8 mouse cellular contexts compared by ENCODE assay signal in genomic region chr12:35824587-35824987, GRCm38 (mm10).
A peak's percentile ranks its signal among the peaks of the same experiment; 100 is the strongest.
DNase-seq lines count a peak whose midpoint lies in the region; ATAC-seq and TF ChIP-seq lines count a peak whose summit lies in the region.

No protein-coding gene starts in this region.

- H3K36me3 ChIP-seq in forebrain, embryonic 15.5 days, result no peaks in the 10 kb centered on the region
- no peaks in the 10 kb centered on the region for H3K36me3 ChIP-seq in forebrain, embryonic 11.5 days (ENCODE audit: control insufficient read depth, insufficient read depth, low read length)
- H3K36me3 ChIP-seq in MEL (ENCODE audit: control insufficient read depth in 1 of 2, insufficient read depth in 2 of 2, low read length in 2 of 2), result peaks cover 0 to 15% of the 10 kb centered on the region in 2 experiments; a peak in 2 of 4 replicates
- H3K36me3 ChIP-seq in heart, embryonic 13.5 days, result no peaks in the 10 kb centered on the region

- no peaks in the 10 kb centered on the region for H3K27me3 ChIP-seq in forebrain, embryonic 15.5 days
- H3K27me3 ChIP-seq in forebrain, embryonic 11.5 days (ENCODE audit: control insufficient read depth, insufficient read depth, low read length), result no peaks in the 10 kb centered on the region
- no peaks in the 10 kb centered on the region; a peak in 1 of 4 replicates for H3K27me3 ChIP-seq in MEL (ENCODE audit: control insufficient read depth in 1 of 2, insufficient read depth in 2 of 2, low read length in 2 of 2)
- H3K27me3 ChIP-seq in heart, embryonic 13.5 days (replicated peaks), result no peaks in the 10 kb centered on the region
- no peaks in the 10 kb centered on the region for H3K27me3 ChIP-seq in cerebellum, adult 2 months (ENCODE audit: control insufficient read depth, insufficient read depth, low read length)

- 36% methylated on average over 5 of the region's 5 CpGs for WGBS in forebrain, embryonic 15.5 days
- WGBS in forebrain, embryonic 11.5 days, result 50% methylated on average over 5 of the region's 5 CpGs
- 19% methylated on average over 5 of the region's 5 CpGs for WGBS in heart, embryonic 13.5 days
- 7% methylated on average over 5 of the region's 5 CpGs for WGBS in cerebellum, adult 2 months

- TF ChIP-seq EP300 in MEL (IDR thresholded peaks at IDR 0.05; ENCODE audit: low read depth in 1 of 2, low read length in 2 of 2), result no peak

- H3K4me3 ChIP-seq in forebrain, embryonic 15.5 days, result no peak overlapping the region
- no peak overlapping the region for H3K4me3 ChIP-seq in forebrain, embryonic 11.5 days (ENCODE audit: low read depth, low read length)
- H3K4me3 ChIP-seq in MEL (ENCODE audit: control insufficient read depth in 1 of 2, insufficient read depth in 1 of 2, low read depth in 2 of 2, low read length in 2 of 2), result no peak overlapping the region
- no peak overlapping the region for H3K4me3 ChIP-seq in heart, embryonic 13.5 days
- H3K4me3 ChIP-seq in cerebellum, adult 2 months (replicated peaks; ENCODE audit: insufficient read depth, low read depth, low read length), result no peak overlapping the region

- no peak overlapping the region for H3K4me2 ChIP-seq in forebrain, embryonic 15.5 days (replicated peaks)
- no peak overlapping the region for H3K4me2 ChIP-seq in forebrain, embryonic 11.5 days (ENCODE audit: low read depth, low read length, severe bottlenecking)
- no peak overlapping the region for H3K4me2 ChIP-seq in heart, embryonic 13.5 days

- intact Hi-C loops in left cerebral cortex, postnatal 36 days (cut with DNase I), result no loop called here

- TF ChIP-seq POLR2A in MEL (IDR thresholded peaks at IDR 0.05; ENCODE audit: control insufficient read depth in 1 of 2, insufficient read depth in 1 of 2, low read depth in 1 of 2, low read length in 2 of 2, poor library complexity in 1 of 2), result no peak
- TF ChIP-seq POLR2A in cerebellum, adult 2 months (IDR thresholded peaks at IDR 0.05; ENCODE audit: borderline replicate concordance, insufficient read depth, low read length), result no peak

- no peak for TF ChIP-seq CTCF in MEL (IDR thresholded peaks at IDR 0.05 in 2 of 3, conservative IDR thresholded peaks at IDR 0.05 in 1 of 3; ENCODE audit: control insufficient read depth in 1 of 3, insufficient read depth in 1 of 3, low read depth in 2 of 3, low read length in 3 of 3, poor library complexity in 1 of 3, severe bottlenecking in 1 of 3)
- TF ChIP-seq CTCF in cerebellum, adult 2 months (IDR thresholded peaks at IDR 0.05; ENCODE audit: borderline replicate concordance, insufficient read depth, low read depth, low read length), result no peak

- ATAC-seq in forebrain, embryonic 15.5 days (replicated peaks), result peak; percentile 46; the same call in 1 of the 2 replicates
- ATAC-seq in forebrain, embryonic 11.5 days (replicated peaks; ENCODE audit: low FRiP score), result no peak
- no peak for ATAC-seq in heart, embryonic 13.5 days (ENCODE audit: extremely low read depth, insufficient number of reproducible peaks, low FRiP score, low TSS enrichment)

- H3K4me1 ChIP-seq in forebrain, embryonic 15.5 days, result no peaks in the 10 kb centered on the region; the same call in 1 of the 2 replicates
- no peaks in the 10 kb centered on the region for H3K4me1 ChIP-seq in forebrain, embryonic 11.5 days (replicated peaks; ENCODE audit: control insufficient read depth, insufficient read depth, low read length)
- peaks cover 0 to 9% of the 10 kb centered on the region in 2 experiments; a peak in 3 of 4 replicates for H3K4me1 ChIP-seq in MEL (ENCODE audit: control insufficient read depth in 1 of 2, insufficient read depth in 2 of 2, low read length in 2 of 2)
- H3K4me1 ChIP-seq in heart, embryonic 13.5 days, result peaks cover 9% of the 10 kb centered on the region
- H3K4me1 ChIP-seq in cerebellum, adult 2 months (ENCODE audit: control insufficient read depth, insufficient read depth, low read length), result no peaks in the 10 kb centered on the region

- no peaks in the 10 kb centered on the region for H3K9me3 ChIP-seq in forebrain, embryonic 15.5 days
- H3K9me3 ChIP-seq in forebrain, embryonic 11.5 days (ENCODE audit: control insufficient read depth, low read length), result no peaks in the 10 kb centered on the region
- H3K9me3 ChIP-seq in MEL (replicated peaks; ENCODE audit: insufficient read depth, low read length), result no peaks in the 10 kb centered on the region
- H3K9me3 ChIP-seq in heart, embryonic 13.5 days, result no peaks in the 10 kb centered on the region

- no peak for TF ChIP-seq RAD21 in MEL (IDR thresholded peaks at IDR 0.05; ENCODE audit: low read depth, low read length)

- no peak overlapping the region for H3K27ac ChIP-seq in forebrain, embryonic 15.5 days (replicated peaks)
- H3K27ac ChIP-seq in forebrain, embryonic 11.5 days (ENCODE audit: low read depth, low read length), result no peak overlapping the region
- H3K27ac ChIP-seq in MEL (ENCODE audit: control insufficient read depth, low read depth, low read length), result no peak overlapping the region
- peak overlapping the region; percentile 10 for H3K27ac ChIP-seq in heart, embryonic 13.5 days (replicated peaks)
- no peak overlapping the region for H3K27ac ChIP-seq in cerebellum, adult 2 months (ENCODE audit: insufficient read depth, low read length)

- DNase-seq in forebrain, embryonic 11.5 days (ENCODE audit: low spot score), result no peak
- DNase-seq in MEL (ENCODE audit: low read depth, low spot score), result peak; percentile 23
- peak; percentile 67 for DNase-seq in lung, postnatal 14 days
- no peak for DNase-seq in cerebellum, postnatal 4 days (ENCODE audit: low spot score in 2 of 2)
- DNase-seq in left cerebral cortex, postnatal 36 days (ENCODE audit: low spot score in 2 of 2), result no peak
- DNase-seq in cerebellum, adult 2 months, result no peak

- no peaks in the 10 kb centered on the region for H3K79me2 ChIP-seq in MEL (ENCODE audit: control insufficient read depth, insufficient read depth, low read length, poor library complexity)

- no peak overlapping the region for H3K9ac ChIP-seq in forebrain, embryonic 15.5 days (replicated peaks)
- H3K9ac ChIP-seq in forebrain, embryonic 11.5 days (ENCODE audit: low read length), result no peak overlapping the region
- no peak overlapping the region for H3K9ac ChIP-seq in MEL (ENCODE audit: control insufficient read depth, low read depth, low read length, poor library complexity, severe bottlenecking)
- no peak overlapping the region for H3K9ac ChIP-seq in heart, embryonic 13.5 days

TF ChIP-seq in MEL, 35 proteins besides CTCF, POLR2A, EP300 and RAD21:
- TF ChIP-seq MYB (IDR thresholded peaks at IDR 0.05; ENCODE audit: low read depth, low read length) (no peak), ZNF384 (IDR thresholded peaks at IDR 0.05; ENCODE audit: low read depth, low read length) (no peak), USF2 (IDR thresholded peaks at IDR 0.05; ENCODE audit: borderline replicate concordance in 1 of 2, insufficient read depth in 1 of 2, low read depth in 1 of 2, low read length in 2 of 2) (no peak), JUND (IDR thresholded peaks at IDR 0.05; ENCODE audit: low read depth, low read length) (no peak), E2F4 (IDR thresholded peaks at IDR 0.05; ENCODE audit: borderline replicate concordance, low read depth, low read length) (no peak), SIN3A (IDR thresholded peaks at IDR 0.05; ENCODE audit: low read length) (no peak), TAL1 (IDR thresholded peaks at IDR 0.05; ENCODE audit: low read length) (no peak), UBTF (IDR thresholded peaks at IDR 0.05; ENCODE audit: borderline replicate concordance, insufficient read depth, low read depth, low read length) (no peak)

Comparison
In these comparisons a context has a peak if more than half of its experiments do, and no peak if none do; other contexts are left out.
1. DNase-seq: peak in MEL (single experiment) and lung, postnatal 14 days (single experiment); none in forebrain, embryonic 11.5 days (single experiment), cerebellum, postnatal 4 days (0 of 2), left cerebral cortex, postnatal 36 days (0 of 2) and cerebellum, adult 2 months (0 of 2).